Mouse (Mus musculus): ENCODE measurements around the gene Vegfa. TPM values are rescaled to one million over a fixed set of nuclear protein-coding genes. Genes with fewer than 3 reads are reported as not detected.

Vegfa gene
- polyA plus RNA-seq, 1 experiment: 177 TPM

DNA sequence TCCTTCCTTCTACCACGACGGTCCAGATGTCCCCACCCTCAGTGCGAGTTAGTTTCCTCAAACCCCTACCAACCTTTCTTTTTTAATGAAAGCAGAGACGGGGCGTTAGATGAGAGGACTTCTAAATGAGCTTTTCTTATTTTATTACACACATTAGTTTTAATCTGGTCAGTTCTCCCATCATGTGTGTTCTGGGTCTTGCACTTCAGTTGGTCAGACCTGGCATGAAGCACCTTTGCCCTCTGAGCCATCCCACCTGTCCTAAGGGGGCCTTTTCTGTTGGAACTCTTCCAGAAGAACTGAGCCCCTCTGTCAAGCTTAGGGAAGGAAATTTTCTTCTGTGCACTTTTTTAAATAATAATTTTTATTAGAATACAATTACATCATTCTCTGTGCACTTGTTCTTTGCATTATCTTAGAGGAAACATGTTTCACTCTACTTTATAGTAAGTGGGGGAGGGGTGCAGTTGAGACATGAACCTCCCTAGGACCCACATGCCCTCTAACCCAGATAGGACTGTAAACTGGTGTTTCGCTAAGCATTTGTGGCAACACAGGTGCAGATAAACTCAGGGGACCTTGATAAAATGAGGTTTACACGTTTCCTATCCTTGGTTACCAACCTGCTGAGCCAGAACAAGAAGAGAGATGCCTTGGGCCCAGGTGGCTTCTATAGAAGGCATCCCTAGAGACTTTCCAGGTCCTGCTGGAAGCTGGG, 42.4 kb upstream of the Vegfa start:
- peak overlapping the region; percentile 78 for H3K4me2 ChIP-seq (ENCODE audit: low read depth)
- no peaks in the 10 kb centered on the region for H3K27me3 ChIP-seq (ENCODE audit: control insufficient read depth, insufficient read depth, insufficient read length)
- H3K36me3 ChIP-seq (ENCODE audit: control insufficient read depth, insufficient read depth): no peaks in the 10 kb centered on the region
- TF ChIP-seq POLR2AphosphoS2 (IDR thresholded peaks at IDR 0.05; ENCODE audit: insufficient read length, low read depth) (no peak), USF1 (IDR thresholded peaks at IDR 0.05; ENCODE audit: low read depth) (no peak), MAX (IDR thresholded peaks at IDR 0.05; ENCODE audit: low read depth) (no peak), REST (IDR thresholded peaks at IDR 0.05; ENCODE audit: insufficient read depth, insufficient read length) (no peak)
- H3K79me2 ChIP-seq (ENCODE audit: control insufficient read depth, insufficient read depth): no peaks in the 10 kb centered on the region
- H3K4me3 ChIP-seq: no peak overlapping the region
- H3ac ChIP-seq (ENCODE audit: control insufficient read depth, insufficient read length): no peak overlapping the region

DNA sequence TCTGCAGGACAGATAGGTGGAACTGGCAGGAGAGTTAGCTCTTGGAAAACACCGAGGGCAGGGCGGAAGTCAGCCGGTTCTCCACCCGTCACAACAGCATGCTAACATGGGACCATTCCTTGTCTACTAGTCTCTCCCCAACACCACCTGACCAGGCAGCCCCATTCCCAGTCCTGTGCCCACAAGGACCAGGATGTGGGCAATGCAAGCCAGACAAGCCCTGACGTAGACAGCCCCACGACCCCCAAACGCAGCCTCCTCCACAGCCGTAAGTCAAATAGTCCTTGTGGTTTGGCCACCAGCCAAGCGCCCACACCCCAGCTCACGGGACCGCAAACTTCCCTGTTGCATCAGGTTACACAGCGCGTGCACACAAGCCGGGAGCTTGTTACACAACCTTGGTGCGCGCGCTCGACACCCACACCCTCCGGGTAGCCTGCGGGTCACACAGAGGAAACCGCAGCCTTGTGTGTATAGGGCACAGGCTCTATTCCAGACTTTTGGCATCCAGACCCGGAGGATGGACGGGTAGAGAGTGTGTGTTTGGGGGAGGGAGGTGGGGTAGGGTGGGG, 41.6 kb upstream of the Vegfa start:
- no peak for TF ChIP-seq E2F4 (IDR thresholded peaks at IDR 0.05; ENCODE audit: insufficient read depth)
- no peak for TF ChIP-seq TCF3 (IDR thresholded peaks at IDR 0.05; ENCODE audit: insufficient read length, low read depth)
- TF ChIP-seq REST (IDR thresholded peaks at IDR 0.05; ENCODE audit: insufficient read depth, insufficient read length): no peak
- TF ChIP-seq POLR2AphosphoS2 (IDR thresholded peaks at IDR 0.05; ENCODE audit: insufficient read length, low read depth): no peak
- peak; percentile 91 for TF ChIP-seq CEBPB (IDR thresholded peaks at IDR 0.05; ENCODE audit: insufficient read depth, poor library complexity, severe bottlenecking)
- peak in 1 of 3 experiments; percentile 35 for TF ChIP-seq MYOD1 (IDR thresholded peaks at IDR 0.05; ENCODE audit: control insufficient read depth in 1 of 3, insufficient read length in 2 of 3, low read depth in 2 of 3)
- TF ChIP-seq MYOG (IDR thresholded peaks at IDR 0.05; ENCODE audit: control insufficient read depth in 1 of 3, insufficient read depth in 1 of 3, insufficient read length in 2 of 3, low read depth in 2 of 3): peak in 1 of 3 experiments; percentile 67
- no peak overlapping the region for H3ac ChIP-seq (ENCODE audit: control insufficient read depth, insufficient read length)
- H3K4me2 ChIP-seq (ENCODE audit: low read depth): peak overlapping the region; percentile 78

DNA sequence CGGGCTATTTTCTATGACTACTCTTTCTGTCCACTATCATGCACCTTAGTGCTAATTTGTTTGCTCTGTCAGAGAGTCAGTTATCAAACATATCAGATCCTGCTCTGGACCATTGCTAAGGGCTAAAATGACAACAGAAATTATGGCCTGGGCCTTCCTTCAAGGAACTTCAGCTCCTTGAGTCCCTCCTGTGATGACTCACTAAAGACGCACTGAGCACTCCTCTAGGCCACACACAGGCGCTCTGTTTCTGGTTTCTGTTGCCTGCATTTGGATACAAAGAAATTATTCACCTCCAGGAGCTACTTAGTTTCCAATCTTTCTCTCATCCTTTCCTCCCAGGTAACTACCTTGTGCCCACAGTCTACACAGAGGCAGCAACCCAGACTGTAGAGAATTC, 39.4 kb upstream of the Vegfa start:
- TF ChIP-seq SRF (IDR thresholded peaks at IDR 0.05; ENCODE audit: control insufficient read depth, insufficient read length, low read depth) (no peak), USF1 (IDR thresholded peaks at IDR 0.05; ENCODE audit: low read depth) (no peak), MYOG (IDR thresholded peaks at IDR 0.05; ENCODE audit: control insufficient read depth in 1 of 3, insufficient read depth in 1 of 3, insufficient read length in 2 of 3, low read depth in 2 of 3) (no peak), TCF12 (IDR thresholded peaks at IDR 0.05; ENCODE audit: insufficient read depth, poor library complexity, severe bottlenecking) (no peak), POLR2A (IDR thresholded peaks at IDR 0.05; ENCODE audit: insufficient read length, low read depth) (no peak), REST (IDR thresholded peaks at IDR 0.05; ENCODE audit: insufficient read depth, insufficient read length) (no peak), MYOD1 (IDR thresholded peaks at IDR 0.05; ENCODE audit: control insufficient read depth in 1 of 3, insufficient read length in 2 of 3, low read depth in 2 of 3) (no peak), E2F4 (IDR thresholded peaks at IDR 0.05; ENCODE audit: insufficient read depth) (no peak), CEBPB (IDR thresholded peaks at IDR 0.05; ENCODE audit: insufficient read depth, poor library complexity, severe bottlenecking) (no peak), POLR2AphosphoS2 (IDR thresholded peaks at IDR 0.05; ENCODE audit: insufficient read length, low read depth) (no peak)
- Histone ChIP-seq H3K79me2 (ENCODE audit: control insufficient read depth, insufficient read depth) (no peaks in the 10 kb centered on the region), H3K4me3 (no peak overlapping the region), H3K4me2 (ENCODE audit: low read depth) (no peak overlapping the region), H3K27me3 (ENCODE audit: control insufficient read depth, insufficient read depth, insufficient read length) (no peaks in the 10 kb centered on the region), H3ac (ENCODE audit: control insufficient read depth, insufficient read length) (no peak overlapping the region), H3K36me3 (ENCODE audit: control insufficient read depth, insufficient read depth) (no peaks in the 10 kb centered on the region)

More for the DNA sequence above, 41.6 kb upstream of the Vegfa start:
- H3K79me2 ChIP-seq (ENCODE audit: control insufficient read depth, insufficient read depth): no peaks in the 10 kb centered on the region
- H3K4me3 ChIP-seq: no peak overlapping the region
- no peaks in the 10 kb centered on the region for H3K36me3 ChIP-seq (ENCODE audit: control insufficient read depth, insufficient read depth)
- H3K27me3 ChIP-seq (ENCODE audit: control insufficient read depth, insufficient read depth, insufficient read length): no peaks in the 10 kb centered on the region

DNA sequence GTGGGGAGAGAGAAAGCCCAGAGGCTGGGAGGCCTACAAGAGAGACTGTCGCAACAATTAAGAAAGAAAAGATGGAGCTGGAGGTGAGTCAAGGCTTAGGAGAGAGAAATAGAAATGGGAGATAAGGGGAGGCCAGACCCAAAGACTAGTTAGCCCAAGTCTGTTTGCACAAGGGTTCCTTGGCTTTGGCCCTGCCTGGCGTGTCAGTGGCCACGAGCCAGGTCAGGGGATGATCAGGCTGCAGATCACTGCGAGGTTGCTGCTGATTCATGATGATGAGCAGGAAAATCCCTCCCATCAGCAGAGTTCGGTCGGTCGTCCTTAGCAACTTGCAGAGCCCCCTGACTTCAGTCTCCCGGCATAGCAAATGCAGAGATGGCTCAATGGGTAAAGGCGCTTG, 37.9 kb upstream of the Vegfa start:
- H3K79me2 ChIP-seq (ENCODE audit: control insufficient read depth, insufficient read depth): no peaks in the 10 kb centered on the region
- H3K4me3 ChIP-seq: no peak overlapping the region
- H3K4me2 ChIP-seq (ENCODE audit: low read depth): no peak overlapping the region
- no peaks in the 10 kb centered on the region for H3K27me3 ChIP-seq (ENCODE audit: control insufficient read depth, insufficient read depth, insufficient read length)
- H3ac ChIP-seq (ENCODE audit: control insufficient read depth, insufficient read length): no peak overlapping the region
- TF ChIP-seq POLR2AphosphoS2 (IDR thresholded peaks at IDR 0.05; ENCODE audit: insufficient read length, low read depth) (no peak), CEBPB (IDR thresholded peaks at IDR 0.05; ENCODE audit: insufficient read depth, poor library complexity, severe bottlenecking) (no peak), MYOG (IDR thresholded peaks at IDR 0.05; ENCODE audit: control insufficient read depth in 1 of 3, insufficient read depth in 1 of 3, insufficient read length in 2 of 3, low read depth in 2 of 3) (no peak), E2F4 (IDR thresholded peaks at IDR 0.05; ENCODE audit: insufficient read depth) (no peak), MAX (IDR thresholded peaks at IDR 0.05; ENCODE audit: low read depth) (no peak), MYOD1 (IDR thresholded peaks at IDR 0.05; ENCODE audit: control insufficient read depth in 1 of 3, insufficient read length in 2 of 3, low read depth in 2 of 3) (no peak), USF1 (IDR thresholded peaks at IDR 0.05; ENCODE audit: low read depth) (no peak), SRF (IDR thresholded peaks at IDR 0.05; ENCODE audit: control insufficient read depth, insufficient read length, low read depth) (no peak), REST (IDR thresholded peaks at IDR 0.05; ENCODE audit: insufficient read depth, insufficient read length) (no peak), TCF12 (IDR thresholded peaks at IDR 0.05; ENCODE audit: insufficient read depth, poor library complexity, severe bottlenecking) (no peak), POLR2A (IDR thresholded peaks at IDR 0.05; ENCODE audit: insufficient read length, low read depth) (no peak), TCF3 (IDR thresholded peaks at IDR 0.05; ENCODE audit: insufficient read length, low read depth) (no peak)
- no peaks in the 10 kb centered on the region for H3K36me3 ChIP-seq (ENCODE audit: control insufficient read depth, insufficient read depth)

DNA sequence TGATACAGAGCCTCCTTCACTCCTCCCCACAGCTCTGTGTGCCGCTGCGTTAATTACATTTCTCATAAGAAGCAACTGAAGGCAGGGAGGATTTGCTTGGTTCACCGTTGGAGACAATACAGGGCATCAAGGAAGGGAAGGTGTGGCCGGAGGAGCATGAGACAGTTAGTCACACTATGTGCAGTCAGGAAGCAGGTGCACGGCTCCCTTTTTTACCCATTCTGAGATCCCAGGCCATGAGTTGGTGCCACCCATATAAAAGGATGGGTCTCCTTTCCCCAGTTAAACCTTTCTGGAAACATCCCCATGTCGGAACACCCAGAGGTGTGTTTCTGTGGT, 31.8 kb upstream of the Vegfa start:
- Histone ChIP-seq H3K36me3 (ENCODE audit: control insufficient read depth, insufficient read depth) (no peaks in the 10 kb centered on the region), H3K79me2 (ENCODE audit: control insufficient read depth, insufficient read depth) (no peaks in the 10 kb centered on the region), H3ac (ENCODE audit: control insufficient read depth, insufficient read length) (no peak overlapping the region), H3K27me3 (ENCODE audit: control insufficient read depth, insufficient read depth, insufficient read length) (no peaks in the 10 kb centered on the region), H3K4me3 (no peak overlapping the region), H3K4me2 (ENCODE audit: low read depth) (no peak overlapping the region)
- no peak for TF ChIP-seq REST (IDR thresholded peaks at IDR 0.05; ENCODE audit: insufficient read depth, insufficient read length)
- no peak for TF ChIP-seq USF1 (IDR thresholded peaks at IDR 0.05; ENCODE audit: low read depth)
- TF ChIP-seq E2F4 (IDR thresholded peaks at IDR 0.05; ENCODE audit: insufficient read depth): no peak
- TF ChIP-seq MYOG (IDR thresholded peaks at IDR 0.05; ENCODE audit: control insufficient read depth in 1 of 3, insufficient read depth in 1 of 3, insufficient read length in 2 of 3, low read depth in 2 of 3): no peak
- no peak for TF ChIP-seq TCF3 (IDR thresholded peaks at IDR 0.05; ENCODE audit: insufficient read length, low read depth)
- TF ChIP-seq CEBPB (IDR thresholded peaks at IDR 0.05; ENCODE audit: insufficient read depth, poor library complexity, severe bottlenecking): no peak
- no peak for TF ChIP-seq MAX (IDR thresholded peaks at IDR 0.05; ENCODE audit: low read depth)
- TF ChIP-seq MYOD1 (IDR thresholded peaks at IDR 0.05; ENCODE audit: control insufficient read depth in 1 of 3, insufficient read length in 2 of 3, low read depth in 2 of 3): no peak
- no peak for TF ChIP-seq TCF12 (IDR thresholded peaks at IDR 0.05; ENCODE audit: insufficient read depth, poor library complexity, severe bottlenecking)
- TF ChIP-seq SRF (IDR thresholded peaks at IDR 0.05; ENCODE audit: control insufficient read depth, insufficient read length, low read depth): no peak
- TF ChIP-seq POLR2AphosphoS2 (IDR thresholded peaks at IDR 0.05; ENCODE audit: insufficient read length, low read depth): no peak
- TF ChIP-seq POLR2A (IDR thresholded peaks at IDR 0.05; ENCODE audit: insufficient read length, low read depth): no peak

Measured in myocyte (in vitro differentiated cells).